Mouse (Mus musculus): ENCODE measurements around the gene Rhbdl3.

DNA sequence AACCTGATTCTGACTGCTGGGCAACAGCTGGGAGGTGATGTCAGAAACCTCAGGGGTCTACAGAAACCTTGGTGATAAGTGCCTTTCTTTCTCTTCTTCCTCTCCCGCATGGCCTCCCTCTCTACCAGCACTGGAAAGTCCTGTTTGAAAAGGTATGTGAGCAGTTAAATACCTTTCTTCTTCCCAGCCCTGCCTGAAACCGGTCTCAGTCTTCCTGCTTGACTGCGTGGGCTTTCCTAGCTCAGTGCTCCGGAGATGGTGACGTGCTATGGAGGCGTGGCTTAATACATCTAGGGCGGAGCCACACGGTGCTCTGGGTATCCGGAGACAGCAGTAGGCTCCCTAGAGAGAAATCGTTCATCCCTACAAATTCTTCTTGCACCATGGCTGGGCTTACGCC is 1.8 kb downstream of the Rhbdl3 start:
- TF ChIP-seq CTCF (IDR thresholded peaks at IDR 0.05; ENCODE audit: control insufficient read depth, insufficient read depth, low read length): no peak
- no peak for TF ChIP-seq POLR2A (IDR thresholded peaks at IDR 0.05; ENCODE audit: borderline replicate concordance, control insufficient read depth, low read depth, low read length)

All from bone marrow, adult 2 months (tissue).